Mouse (Mus musculus): ENCODE results near the gene Sox10.

The Sox10 gene

DNA sequence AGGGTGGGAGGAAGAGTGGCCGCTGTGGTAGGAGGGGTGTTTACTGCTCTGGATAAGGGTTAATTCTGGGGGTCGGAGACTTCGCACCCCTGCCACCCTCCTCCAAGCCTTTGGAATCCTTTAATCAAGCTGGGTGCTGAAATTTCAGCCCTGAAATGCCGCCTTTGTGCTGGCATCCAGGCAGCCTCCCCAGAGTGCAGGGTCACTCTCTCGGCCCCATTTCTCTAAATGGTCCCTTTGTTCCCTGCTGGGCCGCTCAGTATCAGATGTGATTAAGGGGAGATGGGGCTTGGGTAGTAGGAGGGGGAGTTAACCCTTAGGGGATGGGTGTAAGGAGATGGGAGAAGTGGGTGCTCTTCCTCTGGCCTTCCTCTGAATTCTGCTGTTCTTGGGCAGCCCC lies 12.3 kb downstream of the Sox10 start:
- DNase-seq = no peak

DNA sequence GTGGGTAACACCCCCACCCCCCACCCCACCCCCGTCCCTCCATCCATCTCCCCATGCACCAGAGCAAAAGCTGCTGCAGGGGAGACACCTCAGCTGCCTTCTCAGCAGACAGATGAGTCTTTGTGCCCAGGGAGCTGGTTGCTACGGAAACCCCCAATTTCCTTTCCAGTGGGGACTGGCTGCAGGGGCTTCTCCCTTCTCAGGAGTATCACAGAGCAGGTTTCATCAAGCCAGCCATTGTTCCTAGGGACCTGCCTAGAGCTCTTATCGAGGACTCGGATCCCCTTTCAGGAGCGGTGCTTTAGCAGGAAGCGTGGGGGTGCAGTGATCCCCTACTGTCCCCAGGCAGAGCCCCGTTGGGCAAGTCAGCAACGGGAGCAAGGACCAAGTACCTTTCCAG lies 13.2 kb downstream of the Sox10 start:
- no peak for DNase-seq

- peak; percentile 27 to 42 for DNase-seq
Measured at GRCm38 (mm10) chr15:79148533-79148932, 16.5 kb downstream of the Sox10 start.

DNA sequence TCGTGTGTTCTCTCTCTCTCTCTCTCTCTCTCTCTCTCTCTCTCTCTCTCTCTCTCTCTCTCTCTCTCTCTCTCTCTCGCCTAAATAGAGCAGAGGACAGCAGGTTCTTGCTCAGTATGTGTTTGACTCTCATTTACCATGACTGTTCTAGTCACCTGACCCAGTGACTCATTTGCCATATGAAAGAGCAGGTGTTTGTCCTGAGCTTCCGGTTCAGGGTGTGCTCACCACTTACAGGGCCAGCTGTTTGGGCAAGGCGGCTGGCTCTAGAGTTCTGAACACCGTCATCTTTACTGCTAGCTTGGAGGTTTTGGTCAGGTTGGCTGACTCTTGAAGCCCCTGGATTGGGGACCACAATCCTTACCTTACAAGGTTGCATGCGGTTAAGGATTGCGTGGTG lies 19.5 kb downstream of the Sox10 start:
- no peak for DNase-seq

DNA sequence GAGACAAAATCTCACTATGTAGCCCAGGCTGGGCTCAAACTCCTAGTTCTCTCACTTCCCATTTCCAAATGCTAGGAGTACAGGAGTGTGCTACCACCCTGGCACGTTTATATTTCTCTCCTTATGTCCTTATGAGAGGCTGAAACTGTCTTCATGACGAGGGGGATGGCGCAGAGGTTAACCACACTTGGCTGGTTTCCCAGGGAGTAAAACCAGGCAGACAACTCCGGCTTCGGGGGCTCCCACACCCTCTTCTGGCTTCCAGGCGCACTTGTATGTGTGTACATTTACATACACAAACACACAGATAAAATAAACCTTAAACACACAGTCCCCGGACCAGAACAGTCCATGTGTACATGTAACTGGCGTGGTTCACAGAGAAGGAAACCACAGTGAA lies 21.0 kb downstream of the Sox10 start:
- no peak for DNase-seq

DNA sequence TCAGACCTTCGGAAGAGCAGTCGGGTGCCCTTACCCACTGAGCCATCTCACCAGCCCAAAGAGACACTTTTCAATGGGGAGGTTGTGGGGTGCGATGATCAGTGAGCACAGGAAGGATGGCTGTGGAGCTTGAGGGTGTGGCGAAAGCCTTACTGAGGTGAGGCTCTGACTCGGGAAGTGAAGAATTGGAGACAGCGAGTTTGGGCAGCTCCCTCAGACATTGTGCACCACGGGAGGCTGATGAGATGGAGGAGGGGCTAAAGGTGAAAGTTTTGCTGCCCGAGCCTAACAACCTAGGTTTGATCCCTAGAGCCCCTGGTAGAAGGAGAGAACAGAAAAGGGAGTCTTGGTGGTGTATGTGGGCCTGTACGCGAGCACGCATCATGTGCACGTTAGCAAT lies 21.7 kb downstream of the Sox10 start:
- DNase-seq = no peak

- DNase-seq = no peak
Measured at GRCm38 (mm10) chr15:79141566-79141917, 23.5 kb downstream of the Sox10 start.

DNA sequence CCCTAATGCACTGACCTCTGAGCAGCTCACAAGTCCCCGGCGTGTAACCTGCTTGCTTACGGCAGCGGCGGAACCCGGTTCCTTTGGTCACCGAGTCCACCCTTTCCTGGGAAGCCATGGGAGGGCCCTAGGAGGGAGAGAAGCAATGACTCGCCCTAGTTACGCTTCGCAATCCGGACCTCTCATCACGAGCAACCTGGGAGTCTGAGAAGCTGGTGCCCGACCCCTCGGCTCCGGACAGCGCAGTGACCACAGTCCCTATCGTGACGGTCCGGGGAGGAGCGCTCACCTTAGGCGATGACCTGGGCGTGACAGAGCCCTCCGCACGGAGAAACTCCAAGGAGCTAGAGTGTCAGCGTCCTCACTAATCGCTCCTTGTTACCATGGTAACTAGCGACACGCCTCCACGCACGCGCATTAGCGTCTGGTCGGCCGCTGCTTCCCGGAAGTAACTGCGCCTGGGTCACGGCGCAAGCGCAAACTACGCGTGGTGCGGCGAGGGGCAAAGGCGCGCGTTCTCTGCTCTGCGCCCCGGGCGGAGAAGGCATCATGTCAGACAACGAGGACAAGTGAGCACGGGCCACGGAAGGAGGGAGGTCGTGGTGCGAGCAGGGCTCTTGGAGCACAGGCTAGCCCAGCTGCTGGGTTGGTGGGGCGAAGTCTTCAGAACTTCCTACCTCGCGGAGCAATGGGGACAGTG lies 24.0 kb downstream of the Sox10 start, which contains the start of the genes Polr2f and 1700088E04Rik:
TSS of gene Polr2f (plus strand) at position 144 of the 700 bp plus-strand sequence.
TSS of gene 1700088E04Rik (minus strand) at position 388 of the 700 bp plus-strand sequence.
- DNase-seq = peak; percentile 89 to 92

- DNase-seq = no peak
Measured at GRCm38 (mm10) chr15:79139640-79140039, 25.4 kb downstream of the Sox10 start.

- DNase-seq = no peak
Measured at GRCm38 (mm10) chr15:79135783-79136575, 29.1 kb downstream of the Sox10 start.

DNA sequence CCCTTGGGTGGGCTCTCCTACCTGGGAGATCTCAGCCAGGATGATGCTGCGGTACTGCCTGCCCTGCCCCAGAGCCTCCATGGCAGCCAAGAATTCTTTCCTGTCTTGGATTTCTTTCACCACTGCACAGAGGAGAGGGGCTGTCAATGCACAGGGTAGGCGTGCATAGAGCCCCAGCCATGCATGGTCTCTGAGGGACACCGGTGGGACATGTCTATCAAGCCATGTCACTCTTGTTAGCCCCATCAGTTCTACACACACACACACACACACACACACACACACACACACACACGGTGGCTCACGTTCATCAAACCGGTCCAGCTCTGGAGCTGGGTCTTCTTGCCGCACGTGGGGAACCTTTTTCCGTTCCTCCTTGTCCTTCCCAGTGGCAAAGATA lies 29.7 kb downstream of the Sox10 start:
- DNase-seq = no peak

DNA sequence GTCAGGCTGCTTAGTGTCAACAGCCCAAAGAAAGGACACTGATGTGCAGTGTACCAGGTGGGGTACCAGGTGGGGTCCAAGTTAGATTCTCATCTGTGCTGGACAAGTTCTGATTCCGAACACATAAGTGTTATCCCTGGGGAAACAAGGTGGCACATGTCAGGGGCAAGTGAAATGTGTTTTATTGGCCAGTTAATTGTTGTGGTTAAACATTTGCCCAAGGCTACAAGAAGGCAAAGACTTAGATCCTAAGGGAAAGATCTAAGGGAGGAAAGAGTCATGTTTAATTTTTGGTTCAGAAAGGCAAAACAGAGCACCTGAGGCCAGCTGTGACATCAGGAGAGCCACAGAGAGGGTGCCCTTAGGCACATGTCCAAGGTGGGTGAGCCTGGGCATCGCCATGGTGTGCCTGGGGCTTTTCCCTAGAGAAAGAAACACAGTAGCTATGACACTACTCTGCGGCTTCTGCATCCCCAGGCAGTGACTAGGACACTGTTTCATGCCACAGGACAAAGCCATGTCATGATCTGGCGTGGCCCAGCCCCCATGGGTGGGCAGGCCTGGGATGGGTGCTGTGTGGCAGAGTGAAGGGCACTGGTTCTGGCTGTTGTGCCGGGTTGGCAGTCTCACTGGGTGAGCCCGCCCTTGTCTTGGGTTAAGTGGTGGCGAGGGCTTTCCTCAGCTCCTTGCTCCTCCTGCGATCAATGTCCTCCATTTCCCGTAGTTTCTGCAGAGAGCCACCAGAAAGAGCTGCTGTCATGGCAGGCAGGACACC lies 30.4 kb downstream of the Sox10 start:
- no peak for DNase-seq

DNA sequence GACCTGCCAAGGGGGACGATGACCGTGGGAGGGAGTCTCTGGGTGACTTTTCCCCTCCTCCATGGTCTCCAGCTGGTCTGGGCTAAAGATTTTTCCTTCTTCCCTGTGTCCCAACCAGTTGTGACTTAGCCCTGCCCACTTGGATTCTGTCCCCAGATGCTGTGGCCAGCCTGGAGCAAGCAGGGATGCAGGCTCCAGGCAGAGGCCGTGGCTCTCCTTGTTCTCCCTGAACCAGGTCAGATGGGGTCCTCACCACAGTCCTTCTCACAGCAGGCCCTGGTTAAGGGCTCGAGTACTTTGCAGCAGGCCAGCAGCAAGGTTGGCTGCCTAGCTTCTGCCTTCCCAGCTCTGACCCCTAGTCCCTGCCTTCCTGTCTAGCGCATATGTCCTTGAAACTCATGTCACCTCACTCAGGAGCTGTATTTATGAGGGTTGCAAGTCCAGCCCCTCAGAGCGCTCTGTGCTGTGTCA lies 31.8 kb downstream of the Sox10 start:
- DNase-seq = no peak

- no peak for DNase-seq
Measured at GRCm38 (mm10) chr15:79131442-79131841, 33.6 kb downstream of the Sox10 start.

- no peak for DNase-seq
Measured at GRCm38 (mm10) chr15:79130782-79131181, 34.3 kb downstream of the Sox10 start.

- DNase-seq = no peak
Measured at GRCm38 (mm10) chr15:79129311-79129710, 35.7 kb downstream of the Sox10 start.

GRCm38 (mm10) chr15:79128208-79128607 lies 36.8 kb downstream of the Sox10 start:
- DNase-seq = no peak

DNA sequence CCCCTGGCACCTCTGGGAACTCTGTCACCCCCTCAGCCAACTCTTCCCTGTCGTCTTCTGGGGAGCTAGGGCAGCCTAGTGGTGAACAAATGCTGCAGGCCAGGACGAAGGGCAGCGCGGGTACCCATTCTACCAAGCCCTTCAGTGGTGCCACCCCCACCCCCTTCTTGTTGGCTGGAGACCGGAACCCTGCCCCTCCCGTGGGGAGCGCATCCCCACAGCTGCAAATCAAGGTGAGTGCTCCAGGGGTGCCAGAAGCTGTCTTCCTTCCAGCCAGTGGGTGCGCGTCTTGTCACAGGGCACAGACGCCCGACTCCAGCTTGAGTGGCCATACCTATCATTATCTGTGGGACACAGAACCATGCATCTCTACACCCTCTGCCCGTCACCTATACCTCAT lies 37.9 kb downstream of the Sox10 start:
- DNase-seq = no peak

GRCm38 (mm10) chr15:79126217-79126932 lies 38.7 kb downstream of the Sox10 start:
- peak in 1 of 2 experiments; percentile 28 for DNase-seq

- DNase-seq = no peak
Measured at GRCm38 (mm10) chr15:79124331-79124875, 40.6 kb downstream of the Sox10 start.

GRCm38 (mm10) chr15:79123751-79124150 lies 41.3 kb downstream of the Sox10 start:
- no peak for DNase-seq

GRCm38 (mm10) chr15:79122546-79122945 lies 42.5 kb downstream of the Sox10 start:
- DNase-seq = no peak
